Mouse (Mus musculus): Measurements from ENCODE around the gene Epm2a. TPM values are rescaled to one million over a fixed set of nuclear protein-coding genes. Genes with fewer than 3 reads are reported as not detected.
"Not testable (repeated sequence)": the region's sequence is repeated elsewhere in the genome, so short reads cannot be mapped to it uniquely, and the experiment has no call there.

Epm2a gene
- polyA plus RNA-seq (2014; fragmentation: Nextera tagmentation; extraction: Ambion mirVana) = 0.81 and 0.91 TPM in 2 replicates

- Histone ChIP-seq H3K9me3 (ENCODE audit: control insufficient read depth, low read length) (no peaks in the 10 kb centered on the region), H3K4me2 (replicated peaks; ENCODE audit: low read depth, low read length) (peak within 1 kb of the TSS; percentile 76), H3K4me1 (replicated peaks; ENCODE audit: control insufficient read depth, insufficient read depth, low read length) (no peaks in the 10 kb centered on the region), H3K36me3 (ENCODE audit: control insufficient read depth, insufficient read depth, low read length) (no peaks in the 10 kb centered on the region), H3K27ac (ENCODE audit: low read depth, low read length) (peak within 1 kb of the TSS; percentile 95), H3K4me3 (ENCODE audit: low read depth, low read length) (peak within 1 kb of the TSS; percentile 67), H3K27me3 (ENCODE audit: control insufficient read depth, insufficient read depth, low read length) (no peaks in the 10 kb centered on the region), H3K9ac (ENCODE audit: low read depth, low read length) (peak within 1 kb of the TSS; percentile 90)
- WGBS = under 1% methylated on average over 92 of the region's 106 CpGs
- DNase-seq (ENCODE audit: low spot score) (peak; percentile 81), ATAC-seq (ENCODE audit: low FRiP score) (peak; percentile 97)
Measured at GRCm38 (mm10) chr10:11343205-11344141, at the start of gene Epm2a. Epm2a (plus strand) TSS chr10:11343404.

- Histone ChIP-seq H3K4me1 (replicated peaks; ENCODE audit: control insufficient read depth, insufficient read depth, low read length) (no peaks in the 10 kb centered on the region), H3K36me3 (ENCODE audit: control insufficient read depth, insufficient read depth, low read length) (no peaks in the 10 kb centered on the region), H3K9ac (ENCODE audit: low read depth, low read length) (no peak overlapping the region), H3K4me3 (ENCODE audit: low read depth, low read length) (no peak overlapping the region), H3K27ac (ENCODE audit: low read depth, low read length) (no peak overlapping the region), H3K4me2 (replicated peaks; ENCODE audit: low read depth, low read length) (no peak overlapping the region), H3K9me3 (ENCODE audit: control insufficient read depth, low read length) (no peaks in the 10 kb centered on the region), H3K27me3 (ENCODE audit: control insufficient read depth, insufficient read depth, low read length) (no peaks in the 10 kb centered on the region)
- WGBS = 94% methylated on average over 6 of the region's 6 CpGs
- DNase-seq (ENCODE audit: low spot score) (no peak), ATAC-seq (ENCODE audit: low FRiP score) (no peak)
Measured at GRCm38 (mm10) chr10:11298418-11298817, 44.8 kb upstream of the Epm2a start.

GRCm38 (mm10) chr10:11305365-11306053 is 37.7 kb upstream of the Epm2a start:
- Histone ChIP-seq H3K9me3 (ENCODE audit: control insufficient read depth, low read length) (no peaks in the 10 kb centered on the region), H3K36me3 (ENCODE audit: control insufficient read depth, insufficient read depth, low read length) (no peaks in the 10 kb centered on the region), H3K9ac (ENCODE audit: low read depth, low read length) (no peak overlapping the region), H3K4me2 (replicated peaks; ENCODE audit: low read depth, low read length) (no peak overlapping the region), H3K27ac (ENCODE audit: low read depth, low read length) (no peak overlapping the region), H3K4me3 (ENCODE audit: low read depth, low read length) (no peak overlapping the region), H3K4me1 (replicated peaks; ENCODE audit: control insufficient read depth, insufficient read depth, low read length) (no peaks in the 10 kb centered on the region), H3K27me3 (ENCODE audit: control insufficient read depth, insufficient read depth, low read length) (no peaks in the 10 kb centered on the region)
- no peak for DNase-seq (ENCODE audit: low spot score)
- whole genome bisulfite sequencing = 89% methylated on average over 9 of the region's 9 CpGs
- no peak for ATAC-seq (ENCODE audit: low FRiP score)

- Histone ChIP-seq H3K9me3 (ENCODE audit: control insufficient read depth, low read length) (no peaks in the 10 kb centered on the region), H3K4me3 (ENCODE audit: low read depth, low read length) (no peak overlapping the region), H3K27ac (ENCODE audit: low read depth, low read length) (no peak overlapping the region), H3K4me2 (replicated peaks; ENCODE audit: low read depth, low read length) (no peak overlapping the region), H3K36me3 (ENCODE audit: control insufficient read depth, insufficient read depth, low read length) (no peaks in the 10 kb centered on the region), H3K9ac (ENCODE audit: low read depth, low read length) (no peak overlapping the region), H3K4me1 (replicated peaks; ENCODE audit: control insufficient read depth, insufficient read depth, low read length) (no peaks in the 10 kb centered on the region), H3K27me3 (ENCODE audit: control insufficient read depth, insufficient read depth, low read length) (no peaks in the 10 kb centered on the region)
- 66% methylated on average over 2 of the region's 2 CpGs for WGBS
- DNase-seq (ENCODE audit: low spot score) (no peak), ATAC-seq (ENCODE audit: low FRiP score) (no peak)
Measured at GRCm38 (mm10) chr10:11306054-11306367, 37.2 kb upstream of the Epm2a start.

- H3K4me3 ChIP-seq (ENCODE audit: low read depth, low read length) = no peak overlapping the region
- H3K4me1 ChIP-seq (replicated peaks; ENCODE audit: control insufficient read depth, insufficient read depth, low read length) = no peaks in the 10 kb centered on the region
- H3K4me2 ChIP-seq (replicated peaks; ENCODE audit: low read depth, low read length) = no peak overlapping the region
- H3K9ac ChIP-seq (ENCODE audit: low read depth, low read length) = no peak overlapping the region
- DNase-seq (ENCODE audit: low spot score) = no peak
- no peaks in the 10 kb centered on the region for H3K36me3 ChIP-seq (ENCODE audit: control insufficient read depth, insufficient read depth, low read length)
- no peak overlapping the region for H3K27ac ChIP-seq (ENCODE audit: low read depth, low read length)
- no peaks in the 10 kb centered on the region for H3K9me3 ChIP-seq (ENCODE audit: control insufficient read depth, low read length)
- WGBS = 100% methylated on average over 1 of the region's 1 CpGs
- no peak for ATAC-seq (ENCODE audit: low FRiP score)
- H3K27me3 ChIP-seq (ENCODE audit: control insufficient read depth, insufficient read depth, low read length) = no peaks in the 10 kb centered on the region
Measured at GRCm38 (mm10) chr10:11309866-11310265, 33.3 kb upstream of the Epm2a start.

- DNase-seq (ENCODE audit: low spot score) = no peak
- Histone ChIP-seq H3K36me3 (ENCODE audit: control insufficient read depth, insufficient read depth, low read length) (no peaks in the 10 kb centered on the region), H3K27ac (ENCODE audit: low read depth, low read length) (no peak overlapping the region), H3K9me3 (ENCODE audit: control insufficient read depth, low read length) (no peaks in the 10 kb centered on the region), H3K4me2 (replicated peaks; ENCODE audit: low read depth, low read length) (no peak overlapping the region), H3K27me3 (ENCODE audit: control insufficient read depth, insufficient read depth, low read length) (no peaks in the 10 kb centered on the region), H3K4me3 (ENCODE audit: low read depth, low read length) (no peak overlapping the region), H3K4me1 (replicated peaks; ENCODE audit: control insufficient read depth, insufficient read depth, low read length) (no peaks in the 10 kb centered on the region), H3K9ac (ENCODE audit: low read depth, low read length) (no peak overlapping the region)
- no peak for ATAC-seq (ENCODE audit: low FRiP score)
Measured at GRCm38 (mm10) chr10:11310481-11310880, 32.7 kb upstream of the Epm2a start.

GRCm38 (mm10) chr10:11317856-11318454 is 25.2 kb upstream of the Epm2a start:
- not testable (repeated sequence) for H3K9me3 ChIP-seq (ENCODE audit: control insufficient read depth, low read length); H3K27ac ChIP-seq (ENCODE audit: low read depth, low read length); H3K9ac ChIP-seq (ENCODE audit: low read depth, low read length); H3K4me3 ChIP-seq (ENCODE audit: low read depth, low read length); H3K4me2 ChIP-seq (replicated peaks; ENCODE audit: low read depth, low read length); H3K27me3 ChIP-seq (ENCODE audit: control insufficient read depth, insufficient read depth, low read length); H3K4me1 ChIP-seq (replicated peaks; ENCODE audit: control insufficient read depth, insufficient read depth, low read length); ATAC-seq (ENCODE audit: low FRiP score); DNase-seq (ENCODE audit: low spot score); H3K36me3 ChIP-seq (ENCODE audit: control insufficient read depth, insufficient read depth, low read length)

GRCm38 (mm10) chr10:11319446-11319970 is 23.7 kb upstream of the Epm2a start:
- no peaks in the 10 kb centered on the region for H3K9me3 ChIP-seq (ENCODE audit: control insufficient read depth, low read length)
- H3K4me3 ChIP-seq (ENCODE audit: low read depth, low read length) = no peak overlapping the region
- H3K27me3 ChIP-seq (ENCODE audit: control insufficient read depth, insufficient read depth, low read length) = no peaks in the 10 kb centered on the region
- no peak for ATAC-seq (ENCODE audit: low FRiP score)
- WGBS = 75% methylated on average over 1 of the region's 1 CpGs
- H3K27ac ChIP-seq (ENCODE audit: low read depth, low read length) = no peak overlapping the region
- no peaks in the 10 kb centered on the region for H3K36me3 ChIP-seq (ENCODE audit: control insufficient read depth, insufficient read depth, low read length)
- DNase-seq (ENCODE audit: low spot score) = no peak
- no peak overlapping the region for H3K4me2 ChIP-seq (replicated peaks; ENCODE audit: low read depth, low read length)
- no peak overlapping the region for H3K9ac ChIP-seq (ENCODE audit: low read depth, low read length)
- no peaks in the 10 kb centered on the region for H3K4me1 ChIP-seq (replicated peaks; ENCODE audit: control insufficient read depth, insufficient read depth, low read length)
